ENCODE assay signal across 12 mouse cellular contexts in genomic region chr17:43704216-43704930, GRCm38 (mm10).
DNase-seq lines count a peak whose midpoint lies in the region.
"Had no signal": no experiment of that assay in that cellular context is flagged by ENCODE, and none has a peak within 500 bp of the region (broad histone marks: within the 10 kb centered on the region; RNA-seq: fewer than 3 reads in every experiment).

No protein-coding gene starts in this region.

- peak; percentile 45 for DNase-seq in cerebellum, adult 11-12 months
- DNase-seq in cerebellum, postnatal 4 days (ENCODE audit: low spot score in 2 of 2): no peak
- peak; percentile 28 to 36 for DNase-seq in cerebellum, adult 18-20 months
- peak; percentile 51 for DNase-seq in cerebellum, adult 9-11 months
- DNase-seq in cerebellum, postnatal 36 days: peak; percentile 17 to 30
- DNase-seq in frontal cortex, postnatal 36 days (ENCODE audit: low spot score in 2 of 2): no peak
- DNase-seq in Muller cell, postnatal 12 days (ENCODE audit: inconsistent ontology term): no peak
- DNase-seq: adrenal gland, adult 8-10 months; gastrocnemius, postnatal 14 days; heart, postnatal 14 days; kidney, adult 11 months; kidney, adult 9 months had no signal

Comparison
In these comparisons a context has a peak if more than half of its experiments do, and no peak if none do; other contexts are left out.
1. DNase-seq: peak in cerebellum, adult 11-12 months (single experiment), cerebellum, adult 18-20 months (2 of 2), cerebellum, adult 9-11 months (single experiment) and cerebellum, postnatal 36 days (2 of 2); none in cerebellum, postnatal 4 days (0 of 2), frontal cortex, postnatal 36 days (0 of 2) and Muller cell, postnatal 12 days (single experiment).